Mouse (Mus musculus): ENCODE measurements around the gene Psmc6. TPM values are rescaled to one million over a fixed set of nuclear protein-coding genes. Genes with fewer than 3 reads are reported as not detected.

Psmc6 gene
- total and polyA plus RNA-seq, 3 experiments, result 90.3 to 288 (median 193) TPM

GRCm38 (mm10) chr14:45380756-45381155 lies 51.2 kb downstream of the Psmc6 start:
- Histone ChIP-seq H3K9me3 (replicated peaks; ENCODE audit: low read length) (no peaks in the 10 kb centered on the region), H3K4me1 (ENCODE audit: control insufficient read depth in 1 of 2, insufficient read depth in 2 of 2) (peaks cover 0 to under 1% of the 10 kb centered on the region in 2 experiments; a peak in 1 of 4 replicates), H3K9ac (ENCODE audit: insufficient read depth, low read depth) (no peak overlapping the region), H3K27ac (ENCODE audit: insufficient read depth, low read depth) (no peak overlapping the region), H3K27me3 (replicated peaks) (no peaks in the 10 kb centered on the region), H3K4me2 (ENCODE audit: insufficient read depth, low read depth, poor library complexity, severe bottlenecking) (no peak overlapping the region), H3K4me3 (replicated peaks in 1 of 3; ENCODE audit: low read depth in 2 of 3, low read length in 2 of 3, poor library complexity in 1 of 3) (no peak overlapping the region), H3K36me3 (replicated peaks in 1 of 2; ENCODE audit: control insufficient read depth in 1 of 2, insufficient read depth in 1 of 2, low read length in 1 of 2) (peaks cover 29 to 55% of the 10 kb centered on the region in 2 experiments), H3K79me2 (replicated peaks; ENCODE audit: control insufficient read depth, extremely low read depth, insufficient read depth, poor library complexity, severe bottlenecking) (no peaks in the 10 kb centered on the region; the same call in 1 of the 2 replicates)
- no peak for DNase-seq (ENCODE audit: extremely low read depth)
- dilution Hi-C loops (cut with MboI; ENCODE audit: extremely low pct_ligation_motif_present, extremely low pct_unique_long_range_greater_than_20kb, low sequenced_read_pairs) (no loop called here), in situ Hi-C loops (cut with MboI; ENCODE audit: low pct_ligation_motif_present, low pct_unique_long_range_greater_than_20kb, low sequenced_read_pairs) (no loop called here)
- TF ChIP-seq RAD21 (IDR thresholded peaks at IDR 0.05; ENCODE audit: low read depth, low read length) (no peak), MYC (IDR thresholded peaks at IDR 0.05; ENCODE audit: low read depth, low read length) (no peak), NRF1 (IDR thresholded peaks at IDR 0.05; ENCODE audit: low read depth, low read length) (no peak), CHD1 (IDR thresholded peaks at IDR 0.05; ENCODE audit: low read depth, low read length) (no peak), JUN (IDR thresholded peaks at IDR 0.05; ENCODE audit: insufficient read depth, low read depth, low read length) (no peak), E2F4 (IDR thresholded peaks at IDR 0.05; ENCODE audit: insufficient replicate concordance, low read depth, low read length) (no peak), CHD2 (IDR thresholded peaks at IDR 0.05; ENCODE audit: low read length) (no peak), SIN3A (IDR thresholded peaks at IDR 0.05; ENCODE audit: low read length) (no peak), GABPA (IDR thresholded peaks at IDR 0.05; ENCODE audit: insufficient replicate concordance, low read depth, low read length) (no peak), ZKSCAN1 (IDR thresholded peaks at IDR 0.05; ENCODE audit: borderline replicate concordance, low read depth, low read length) (no peak), TBP (conservative IDR thresholded peaks at IDR 0.05; ENCODE audit: low read depth, low read length) (no peak), MAZ (IDR thresholded peaks at IDR 0.05; ENCODE audit: low read depth, low read length) (no peak), EP300 (IDR thresholded peaks at IDR 0.05; ENCODE audit: low read length) (no peak), MEF2A (IDR thresholded peaks at IDR 0.05; ENCODE audit: borderline replicate concordance, low read depth, low read length) (no peak), MAX (IDR thresholded peaks at IDR 0.05; ENCODE audit: low read length) (no peak), RCOR1 (conservative IDR thresholded peaks at IDR 0.05; ENCODE audit: low read depth, low read length) (no peak), IRF4 (IDR thresholded peaks at IDR 0.05; ENCODE audit: low read depth, low read length) (no peak)

GRCm38 (mm10) chr14:45382912-45383311 lies 53.3 kb downstream of the Psmc6 start:
- in situ Hi-C loops (cut with MboI; ENCODE audit: low pct_ligation_motif_present, low pct_unique_long_range_greater_than_20kb, low sequenced_read_pairs), result no loop called here
- Histone ChIP-seq H3K79me2 (replicated peaks; ENCODE audit: control insufficient read depth, extremely low read depth, insufficient read depth, poor library complexity, severe bottlenecking) (peaks cover 19% of the 10 kb centered on the region), H3K36me3 (replicated peaks in 1 of 2; ENCODE audit: control insufficient read depth in 1 of 2, insufficient read depth in 1 of 2, low read length in 1 of 2) (peaks cover 29 to 62% of the 10 kb centered on the region in 2 experiments), H3K27ac (ENCODE audit: insufficient read depth, low read depth) (no peak overlapping the region), H3K4me2 (ENCODE audit: insufficient read depth, low read depth, poor library complexity, severe bottlenecking) (no peak overlapping the region), H3K9me3 (replicated peaks; ENCODE audit: low read length) (no peaks in the 10 kb centered on the region), H3K9ac (ENCODE audit: insufficient read depth, low read depth) (no peak overlapping the region), H3K4me1 (ENCODE audit: control insufficient read depth in 1 of 2, insufficient read depth in 2 of 2) (peaks cover 6 to 19% of the 10 kb centered on the region in 2 experiments; a peak in 3 of 4 replicates), H3K27me3 (replicated peaks) (no peaks in the 10 kb centered on the region), H3K4me3 (replicated peaks in 1 of 3; ENCODE audit: low read depth in 2 of 3, low read length in 2 of 3, poor library complexity in 1 of 3) (no peak overlapping the region)
- dilution Hi-C loops (cut with MboI; ENCODE audit: extremely low pct_ligation_motif_present, extremely low pct_unique_long_range_greater_than_20kb, low sequenced_read_pairs), result no loop called here
- peak in 1 of 2 experiments; percentile 37; a peak in 2 of 4 replicates for TF ChIP-seq CTCF (conservative IDR thresholded peaks at IDR 0.05 in 1 of 2, IDR thresholded peaks at IDR 0.05 in 1 of 2; ENCODE audit: low read depth in 2 of 2, low read length in 2 of 2)
- TF ChIP-seq ZKSCAN1 (IDR thresholded peaks at IDR 0.05; ENCODE audit: borderline replicate concordance, low read depth, low read length), result no peak
- TF ChIP-seq MXI1 (IDR thresholded peaks at IDR 0.05; ENCODE audit: low read depth, low read length), result no peak
- TF ChIP-seq MYC (IDR thresholded peaks at IDR 0.05; ENCODE audit: low read depth, low read length), result peak; percentile 79
- no peak for TF ChIP-seq HCFC1 (IDR thresholded peaks at IDR 0.05; ENCODE audit: low read depth, low read length)
- DNase-seq (ENCODE audit: extremely low read depth), result no peak

All from CH12.LX (cell line).